ENCODE assay signal across 8 mouse cellular contexts in the genomic region with DNA sequence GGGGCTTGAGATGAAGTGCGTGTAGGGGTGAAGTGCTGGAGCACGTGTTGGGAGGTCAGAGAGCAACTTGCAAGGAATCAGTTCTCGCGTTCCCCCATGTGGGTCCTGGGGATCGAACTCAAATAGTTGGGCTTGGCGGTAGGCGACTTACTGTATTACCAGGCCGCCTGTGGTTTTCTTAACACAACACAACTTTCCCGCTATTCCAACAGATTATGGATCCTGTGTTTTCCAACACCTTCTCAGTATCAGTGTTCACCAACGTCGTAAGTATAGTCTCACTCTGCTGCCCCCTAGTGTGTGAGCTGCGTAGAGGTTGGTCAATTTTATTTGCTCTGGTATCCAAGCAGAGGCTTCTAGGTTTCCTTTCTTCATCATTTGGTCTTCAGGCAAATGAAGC. TPM values are rescaled to one million over a fixed set of nuclear protein-coding genes. Genes with fewer than 3 reads are reported as not detected.
A peak's percentile ranks its signal among the peaks of the same experiment; 100 is the strongest.
DNase-seq lines count a peak whose midpoint lies in the region; ATAC-seq and TF ChIP-seq lines count a peak whose summit lies in the region.

No protein-coding gene starts in this region.

- no peak overlapping the region for H3K4me2 ChIP-seq in kidney, embryonic 14.5 days (replicated peaks; ENCODE audit: low read depth, low read length)

- TF ChIP-seq POLR2A in kidney, adult 2 months (IDR thresholded peaks at IDR 0.05; ENCODE audit: low read depth, low read length) = no peak

- H3K9ac ChIP-seq in kidney, embryonic 14.5 days (ENCODE audit: low read depth, low read length) = no peak overlapping the region
- no peak overlapping the region; the same call in 1 of the 2 replicates for H3K9ac ChIP-seq in ES-E14 (ENCODE audit: insufficient read depth, low read depth, low read length, poor library complexity, severe bottlenecking)

- in situ Hi-C loops in ES-E14 (cut with MboI; ENCODE audit: low sequenced_read_pairs in 2 of 2, unreplicated experiment in 2 of 2) = no loop called here

- H3K27me3 ChIP-seq in kidney, adult 2 months (replicated peaks; ENCODE audit: control insufficient read depth, insufficient read depth, low read length) = no peaks in the 10 kb centered on the region
- H3K27me3 ChIP-seq in kidney, embryonic 14.5 days (ENCODE audit: control insufficient read depth, insufficient read depth, low read length) = no peaks in the 10 kb centered on the region

- H3K4me3 ChIP-seq in kidney, adult 2 months (ENCODE audit: insufficient read depth, low read depth, low read length) = no peak overlapping the region
- H3K4me3 ChIP-seq in kidney, embryonic 14.5 days (ENCODE audit: low read length) = no peak overlapping the region
- no peak overlapping the region for H3K4me3 ChIP-seq in ES-E14 (ENCODE audit: insufficient read depth in 1 of 2, low read depth in 1 of 2, low read length in 2 of 2, poor library complexity in 1 of 2, severe bottlenecking in 1 of 2)

- 37% methylated on average over 12 of the region's 12 CpGs for WGBS in kidney, adult 2 months
- WGBS in kidney, embryonic 14.5 days = 51% methylated on average over 12 of the region's 12 CpGs

- intact Hi-C loops in left cerebral cortex, postnatal 4 days (cut with DNase I) = no loop called here

- no peaks in the 10 kb centered on the region for H3K9me3 ChIP-seq in kidney, embryonic 14.5 days (ENCODE audit: control insufficient read depth, low read length)
- no peaks in the 10 kb centered on the region for H3K9me3 ChIP-seq in ES-E14 (ENCODE audit: control insufficient read depth, insufficient read depth, low read depth, low read length)

- TF ChIP-seq CTCF in kidney, adult 2 months (conservative IDR thresholded peaks at IDR 0.05; ENCODE audit: insufficient read depth, insufficient read length, low read depth, low read length) = peak; percentile 21; the same call in 1 of the 2 replicates

- H3K36me3 ChIP-seq in kidney, adult 2 months (ENCODE audit: control insufficient read depth, insufficient read depth, low read length) = no peaks in the 10 kb centered on the region
- H3K36me3 ChIP-seq in kidney, embryonic 14.5 days (ENCODE audit: control insufficient read depth, insufficient read depth, low read length) = no peaks in the 10 kb centered on the region
- no peaks in the 10 kb centered on the region for H3K36me3 ChIP-seq in ES-E14 (ENCODE audit: control insufficient read depth, insufficient read depth, low read length, poor library complexity, severe bottlenecking)

- no peak for ATAC-seq in kidney, embryonic 14.5 days (ENCODE audit: low FRiP score, low TSS enrichment)

- no peaks in the 10 kb centered on the region for H3K4me1 ChIP-seq in kidney, adult 2 months (ENCODE audit: control insufficient read depth, insufficient read depth, low read length)
- no peaks in the 10 kb centered on the region for H3K4me1 ChIP-seq in kidney, embryonic 14.5 days (ENCODE audit: control insufficient read depth, insufficient read depth, low read length)
- no peaks in the 10 kb centered on the region for H3K4me1 ChIP-seq in ES-E14 (ENCODE audit: control insufficient read depth in 2 of 2, insufficient read depth in 2 of 2, low read length in 2 of 2, poor library complexity in 1 of 2)

- H3K27ac ChIP-seq in kidney, adult 2 months (ENCODE audit: insufficient read depth, low read depth, low read length) = no peak overlapping the region
- H3K27ac ChIP-seq in kidney, embryonic 14.5 days (ENCODE audit: low read depth, low read length) = no peak overlapping the region
- no peak overlapping the region for H3K27ac ChIP-seq in ES-E14 (ENCODE audit: insufficient read depth, low read depth, low read length, poor library complexity, severe bottlenecking)

- DNase-seq in kidney, adult 2 months = peak; percentile 47
- DNase-seq in ES-E14 (ENCODE audit: low read depth, low spot score) = peak; percentile 29
- peak; percentile 19 for DNase-seq in c-Kit-negative CD71-positive TER-119-positive erythroid progenitor cells, embryonic 14.5 days (ENCODE audit: low read depth, low spot score)
- peak; percentile 35 for DNase-seq in forelimb bud, embryonic 11.5 days (ENCODE audit: low read depth, low spot score)
- DNase-seq in left cerebral cortex, postnatal 4 days = peak; percentile 40
- peak; percentile 68 for DNase-seq in retina, postnatal 1 day
- DNase-seq in urinary bladder, postnatal 4 days (ENCODE audit: low spot score in 2 of 2) = no peak

TF ChIP-seq in ES-E14, 5 proteins besides CTCF, POLR2A, EP300 and RAD21:
- no peak for TF ChIP-seq CHD2 (IDR thresholded peaks at IDR 0.05; ENCODE audit: low read depth, low read length)
- TF ChIP-seq MAFK (IDR thresholded peaks at IDR 0.05; ENCODE audit: insufficient read depth, low read depth, low read length) = no peak

RNA-seq across cellular contexts. Expression of gene Nkrf, which starts 8.6 kb away (rescaled TPM):
- 0.39 and 0.88 TPM in 2 replicates for polyA plus RNA-seq in kidney, adult 2 months (2012; rRNA removed)
- 2.8 and 3.7 TPM in 2 replicates for polyA plus RNA-seq in kidney, embryonic 14.5 days (2014; fragmentation: Nextera tagmentation; extraction: Ambion mirVana)
- 9.3 and 12.5 TPM in 2 replicates for total RNA-seq in ES-E14 (2012; rRNA removed)
- 10 to 100 TPM; 26.0 to 26.7 TPM for total RNA-seq in left cerebral cortex, postnatal 4 days (2021)

RNA-seq across cellular contexts. Expression of gene C330007P06Rik, which starts 37.4 kb away (rescaled TPM):
- polyA plus RNA-seq in kidney, adult 2 months (2012; rRNA removed) = 13.6 and 17.8 TPM in 2 replicates
- 24.7 and 38.1 TPM in 2 replicates for polyA plus RNA-seq in kidney, embryonic 14.5 days (2014; fragmentation: Nextera tagmentation; extraction: Ambion mirVana)
- 27.4 and 30.2 TPM in 2 replicates for total RNA-seq in ES-E14 (2012; rRNA removed)
- total RNA-seq in left cerebral cortex, postnatal 4 days (2021) = 10 to 100 TPM; 25.6 to 26.5 TPM

RNA-seq across cellular contexts. Expression of gene Ube2a, which starts 37.6 kb away (rescaled TPM):
- 33.1 and 44.2 TPM in 2 replicates for polyA plus RNA-seq in kidney, adult 2 months (2012; rRNA removed)
- 114 and 127 TPM in 2 replicates for polyA plus RNA-seq in kidney, embryonic 14.5 days (2014; fragmentation: Nextera tagmentation; extraction: Ambion mirVana)
- total RNA-seq in ES-E14 (2012; rRNA removed) = 57.3 and 77.3 TPM in 2 replicates
- 10 to 100 TPM; 57.2 to 60.3 TPM for total RNA-seq in left cerebral cortex, postnatal 4 days (2021)

Comparison
In these comparisons a context has a peak if more than half of its experiments do, and no peak if none do; other contexts are left out.
1. DNase-seq: peak in kidney, adult 2 months (single experiment), ES-E14 (single experiment), c-Kit-negative CD71-positive TER-119-positive erythroid progenitor cells, embryonic 14.5 days (single experiment), forelimb bud, embryonic 11.5 days (single experiment), left cerebral cortex, postnatal 4 days (single experiment) and retina, postnatal 1 day (single experiment); none in urinary bladder, postnatal 4 days (0 of 2).